Mouse (Mus musculus): ENCODE results near the gene Acss1. TPM values are rescaled to one million over a fixed set of nuclear protein-coding genes. Genes with fewer than 3 reads are reported as not detected.

The Acss1 gene
- polyA plus RNA-seq, 1 experiment from 2014 or later: 22.2 TPM

DNA sequence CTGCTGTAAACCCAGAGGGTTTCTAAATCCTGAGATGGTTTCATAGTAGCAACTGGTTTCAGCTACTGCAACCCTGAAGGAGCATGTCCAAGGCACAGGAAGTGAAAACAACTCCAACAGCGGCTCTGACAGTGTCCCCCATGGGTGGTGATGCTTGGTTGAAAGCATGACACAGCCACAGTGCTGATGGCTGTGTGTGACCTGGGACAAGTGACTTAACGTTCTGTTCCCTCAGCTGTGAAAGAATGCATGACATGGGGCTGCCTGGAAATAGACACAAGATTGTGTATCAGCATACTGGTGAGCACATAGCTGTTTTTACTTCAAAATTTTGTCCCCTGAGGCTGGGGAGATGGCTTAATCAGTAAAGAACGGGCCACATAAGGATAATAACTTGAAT, 46.6 kb downstream of the Acss1 start:
- Histone ChIP-seq H3K4me3 (replicated peaks; ENCODE audit: low read depth, low read length) (no peak overlapping the region), H3K4me2 (ENCODE audit: low read length) (no peak overlapping the region), H3K9ac (ENCODE audit: low read depth, low read length) (no peak overlapping the region), H3K36me3 (ENCODE audit: insufficient read depth, low read length) (no peaks in the 10 kb centered on the region), H3K4me1 (replicated peaks; ENCODE audit: insufficient read depth, low read length) (no peaks in the 10 kb centered on the region), H3K27me3 (ENCODE audit: insufficient read depth, low read length) (no peaks in the 10 kb centered on the region), H3K9me3 (replicated peaks; ENCODE audit: low read length) (no peaks in the 10 kb centered on the region), H3K27ac (no peak overlapping the region)
- ATAC-seq (replicated peaks; ENCODE audit: low FRiP score, low read depth): no peak
- no peak for DNase-seq (ENCODE audit: low spot score)
- 58% methylated on average over 3 of the region's 3 CpGs for WGBS
- TF ChIP-seq CTCF (IDR thresholded peaks at IDR 0.05; ENCODE audit: low read depth): no peak

DNA sequence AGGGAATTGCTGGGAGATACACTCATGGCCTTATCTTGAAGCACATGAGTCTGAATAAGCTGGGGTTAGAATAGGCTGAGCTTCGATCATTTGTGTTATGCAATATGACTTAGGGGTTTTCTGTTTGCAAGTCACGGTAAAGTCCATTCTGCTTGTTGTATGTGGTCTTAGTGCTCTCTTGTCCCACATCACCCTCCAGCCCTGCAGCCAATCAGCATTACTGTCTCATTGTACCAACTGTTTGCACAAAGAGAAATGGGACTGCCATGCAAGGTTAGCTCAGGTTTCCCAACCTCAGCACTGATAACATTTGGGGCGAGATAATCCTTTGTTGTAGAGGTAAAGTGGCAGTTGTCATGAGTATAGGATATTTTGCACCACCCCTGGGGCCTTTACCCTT, 58.2 kb downstream of the Acss1 start:
- 0 out of 2 replicates have a peak, but pooled peaks cover 6% of the 10 kb centered on the region for H3K4me1 ChIP-seq (replicated peaks; ENCODE audit: insufficient read depth, low read length)
- no peak overlapping the region for H3K9ac ChIP-seq (ENCODE audit: low read depth, low read length)
- no peaks in the 10 kb centered on the region for H3K36me3 ChIP-seq (ENCODE audit: insufficient read depth, low read length)
- no peak overlapping the region for H3K4me2 ChIP-seq (ENCODE audit: low read length)
- WGBS: 81% methylated on average over 3 of the region's 3 CpGs
- no peaks in the 10 kb centered on the region for H3K27me3 ChIP-seq (ENCODE audit: insufficient read depth, low read length)
- no peak overlapping the region for H3K27ac ChIP-seq
- no peak overlapping the region for H3K4me3 ChIP-seq (replicated peaks; ENCODE audit: low read depth, low read length)
- no peak for ATAC-seq (replicated peaks; ENCODE audit: low FRiP score, low read depth)
- no peak for DNase-seq (ENCODE audit: low spot score)
- no peaks in the 10 kb centered on the region for H3K9me3 ChIP-seq (replicated peaks; ENCODE audit: low read length)
- no peak for TF ChIP-seq CTCF (IDR thresholded peaks at IDR 0.05; ENCODE audit: low read depth)

DNA sequence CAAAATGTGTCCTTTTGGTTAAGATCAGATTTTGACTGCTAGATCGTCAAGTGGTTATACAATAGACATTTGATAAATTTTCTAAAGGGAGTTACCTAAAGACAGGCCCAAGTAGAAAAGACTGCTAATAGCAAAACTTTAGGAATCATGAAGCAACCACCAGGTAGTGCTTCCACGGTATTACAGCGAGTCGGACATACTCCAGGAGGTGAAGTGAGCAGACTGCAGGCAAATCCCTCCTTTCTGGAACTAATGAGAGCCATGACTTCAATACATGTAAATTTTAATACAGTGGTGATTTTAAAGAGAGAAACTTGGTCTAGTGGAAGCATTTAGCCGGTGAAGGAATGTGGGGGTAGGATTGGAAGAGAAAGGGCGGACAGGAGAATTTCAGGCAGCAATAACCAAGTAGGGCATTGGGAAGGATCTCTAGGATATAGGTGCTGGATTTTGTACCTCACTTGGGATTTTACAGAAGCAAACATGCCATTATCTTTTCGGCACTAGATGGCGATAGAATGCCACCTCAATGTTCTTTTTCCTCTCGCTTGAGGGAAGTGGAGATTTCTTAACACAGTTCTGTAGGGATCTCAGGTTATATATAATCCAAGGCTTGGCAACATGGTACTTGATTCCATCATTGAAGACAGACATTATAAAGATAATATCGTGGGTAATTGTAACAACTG, 59.3 kb downstream of the Acss1 start:
- H3K4me3 ChIP-seq (replicated peaks; ENCODE audit: low read depth, low read length): peak overlapping the region; percentile 87

DNA sequence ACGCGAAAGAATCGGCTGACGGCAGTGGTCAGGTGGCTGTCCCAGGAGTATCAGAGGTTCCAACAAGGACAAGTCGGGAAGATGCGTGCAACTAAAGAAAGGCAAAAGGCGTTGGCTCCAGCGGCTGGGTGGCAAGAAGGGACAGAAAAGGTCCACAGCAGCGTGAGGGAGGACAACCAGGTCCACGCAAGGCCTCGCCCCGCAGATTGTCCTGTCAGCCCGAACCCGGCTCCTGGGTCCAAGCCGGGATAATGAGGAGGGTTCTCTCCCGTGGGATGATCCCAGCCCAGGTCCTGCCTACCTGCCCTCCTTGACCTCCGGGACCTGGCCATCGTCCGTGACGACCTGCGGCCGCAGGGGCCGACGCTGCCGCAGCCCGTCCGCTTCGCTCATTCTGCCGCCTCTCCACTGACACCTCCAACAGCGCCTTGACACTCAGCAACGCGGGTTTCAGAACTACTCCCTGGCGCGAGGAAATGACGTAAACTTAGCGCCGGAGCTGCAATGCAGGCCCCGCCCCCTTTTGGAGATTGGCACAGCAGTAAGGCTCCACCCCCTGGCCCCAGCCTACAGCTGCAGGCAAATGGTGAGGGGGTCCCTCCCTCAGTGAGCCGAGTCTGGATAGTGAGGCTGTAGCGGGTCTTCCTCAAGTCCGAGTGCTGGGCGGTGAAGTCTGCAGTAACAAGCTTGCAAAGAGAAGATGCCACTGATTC, 60.1 kb downstream of the Acss1 start, which contains the start of gene Apmap:
Apmap (minus strand) TSS at position 481 of the 713 bp plus-strand sequence.
- WGBS: under 1% methylated on average over 42 of the region's 42 CpGs
- peak; percentile 46 for TF ChIP-seq CTCF (IDR thresholded peaks at IDR 0.05; ENCODE audit: low read depth)
- H3K27me3 ChIP-seq (ENCODE audit: insufficient read depth, low read length): no peaks in the 10 kb centered on the region
- peak within 1 kb of the TSS; percentile 87 for H3K4me3 ChIP-seq (replicated peaks; ENCODE audit: low read depth, low read length)
- H3K27ac ChIP-seq: peak within 1 kb of the TSS; percentile 20
- H3K36me3 ChIP-seq (ENCODE audit: insufficient read depth, low read length): no peaks in the 10 kb centered on the region
- H3K4me1 ChIP-seq (replicated peaks; ENCODE audit: insufficient read depth, low read length): 0 out of 2 replicates have a peak, but pooled peaks cover 6% of the 10 kb centered on the region
- H3K9ac ChIP-seq (ENCODE audit: low read depth, low read length): peak within 1 kb of the TSS; percentile 80
- peak; percentile 97 for ATAC-seq (replicated peaks; ENCODE audit: low FRiP score, low read depth)
- no peaks in the 10 kb centered on the region for H3K9me3 ChIP-seq (replicated peaks; ENCODE audit: low read length)
- H3K4me2 ChIP-seq (ENCODE audit: low read length): peak within 1 kb of the TSS; percentile 75
- DNase-seq (ENCODE audit: low spot score): peak; percentile 98

More for the DNA sequence above, 59.3 kb downstream of the Acss1 start:
- ATAC-seq (replicated peaks; ENCODE audit: low FRiP score, low read depth) (peak; percentile 30; the same call in 1 of the 2 replicates), DNase-seq (ENCODE audit: low spot score) (peak; percentile 89)
- H3K36me3 ChIP-seq (ENCODE audit: insufficient read depth, low read length): no peaks in the 10 kb centered on the region
- 1% methylated on average over 10 of the region's 10 CpGs for WGBS
- H3K27ac ChIP-seq: peak overlapping the region; percentile 20; the same call in 1 of the 2 replicates
- no peaks in the 10 kb centered on the region for H3K27me3 ChIP-seq (ENCODE audit: insufficient read depth, low read length)
- H3K9me3 ChIP-seq (replicated peaks; ENCODE audit: low read length): no peaks in the 10 kb centered on the region
- H3K4me2 ChIP-seq (ENCODE audit: low read length): peak overlapping the region; percentile 75
- H3K4me1 ChIP-seq (replicated peaks; ENCODE audit: insufficient read depth, low read length): 0 out of 2 replicates have a peak, but pooled peaks cover 6% of the 10 kb centered on the region
- peak overlapping the region; percentile 80; the same call in 1 of the 2 replicates for H3K9ac ChIP-seq (ENCODE audit: low read depth, low read length)
- peak; percentile 97 for TF ChIP-seq CTCF (IDR thresholded peaks at IDR 0.05; ENCODE audit: low read depth)

DNA sequence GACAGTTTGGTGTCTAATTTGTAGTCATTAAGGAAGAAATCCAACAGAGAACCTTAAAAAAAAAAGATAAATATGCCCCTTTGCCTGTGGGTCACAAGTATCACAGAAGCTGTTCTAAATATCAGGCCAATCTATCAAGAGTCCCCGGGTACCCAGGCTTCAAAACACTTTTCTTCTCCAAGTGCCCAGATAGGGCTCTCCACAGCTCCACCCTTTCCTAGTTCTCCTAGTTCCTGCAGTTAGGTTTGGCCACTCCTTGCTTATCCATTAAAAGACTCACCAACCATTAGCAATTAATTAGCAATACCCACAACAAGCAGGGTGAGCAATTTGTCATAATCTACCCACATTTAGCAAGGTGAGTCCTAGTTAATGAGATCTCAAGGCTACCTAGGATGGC, 61.2 kb downstream of the Acss1 start:
- no peak for TF ChIP-seq CTCF (IDR thresholded peaks at IDR 0.05; ENCODE audit: low read depth)
- H3K4me3 ChIP-seq (replicated peaks; ENCODE audit: low read depth, low read length): no peak overlapping the region
- H3K4me2 ChIP-seq (ENCODE audit: low read length): peak overlapping the region; percentile 75; the same call in 1 of the 2 replicates
- no peak overlapping the region for H3K9ac ChIP-seq (ENCODE audit: low read depth, low read length)
- no peaks in the 10 kb centered on the region for H3K9me3 ChIP-seq (replicated peaks; ENCODE audit: low read length)
- H3K27ac ChIP-seq: no peak overlapping the region
- 0 out of 2 replicates have a peak, but pooled peaks cover 6% of the 10 kb centered on the region for H3K4me1 ChIP-seq (replicated peaks; ENCODE audit: insufficient read depth, low read length)
- DNase-seq (ENCODE audit: low spot score): no peak
- H3K36me3 ChIP-seq (ENCODE audit: insufficient read depth, low read length): no peaks in the 10 kb centered on the region
- ATAC-seq (replicated peaks; ENCODE audit: low FRiP score, low read depth): no peak
- WGBS: 63% methylated on average over 1 of the region's 1 CpGs
- no peaks in the 10 kb centered on the region for H3K27me3 ChIP-seq (ENCODE audit: insufficient read depth, low read length)

DNA sequence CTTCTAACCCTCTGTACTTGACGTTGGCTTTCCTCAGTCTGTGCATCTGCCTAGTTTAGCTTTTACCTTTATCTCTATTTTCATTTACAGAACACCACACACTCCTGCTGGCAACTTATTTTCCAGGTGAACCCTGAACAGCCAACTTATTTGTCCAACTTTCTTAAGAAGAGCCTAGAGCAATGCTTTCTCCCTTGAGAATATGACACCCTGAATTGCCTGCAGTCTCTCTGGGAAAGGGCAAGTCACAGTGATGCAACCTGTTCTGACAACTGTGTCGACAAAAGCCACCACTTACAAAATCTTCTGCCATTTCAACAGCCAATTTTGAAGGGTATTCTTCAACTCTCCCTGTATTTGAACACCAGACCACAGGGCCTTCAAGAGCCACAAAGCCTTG, 63.5 kb downstream of the Acss1 start:
- no peak overlapping the region for H3K4me3 ChIP-seq (replicated peaks; ENCODE audit: low read depth, low read length)
- H3K9me3 ChIP-seq (replicated peaks; ENCODE audit: low read length): no peaks in the 10 kb centered on the region
- 82% methylated on average over 2 of the region's 2 CpGs for WGBS
- ATAC-seq (replicated peaks; ENCODE audit: low FRiP score, low read depth) (no peak), DNase-seq (ENCODE audit: low spot score) (no peak)
- H3K4me2 ChIP-seq (ENCODE audit: low read length): no peak overlapping the region
- TF ChIP-seq CTCF (IDR thresholded peaks at IDR 0.05; ENCODE audit: low read depth): no peak
- H3K4me1 ChIP-seq (replicated peaks; ENCODE audit: insufficient read depth, low read length): 0 out of 2 replicates have a peak, but pooled peaks cover 6% of the 10 kb centered on the region
- no peak overlapping the region for H3K27ac ChIP-seq
- H3K36me3 ChIP-seq (ENCODE audit: insufficient read depth, low read length): no peaks in the 10 kb centered on the region
- H3K27me3 ChIP-seq (ENCODE audit: insufficient read depth, low read length): no peaks in the 10 kb centered on the region
- no peak overlapping the region for H3K9ac ChIP-seq (ENCODE audit: low read depth, low read length)
